Mouse (Mus musculus): ENCODE results near the gene Tmem107. TPM values are rescaled to one million over a fixed set of nuclear protein-coding genes. Genes with fewer than 3 reads are reported as not detected.

Gene Tmem107
- total RNA-seq, 1 experiment: 38.8 TPM

DNA sequence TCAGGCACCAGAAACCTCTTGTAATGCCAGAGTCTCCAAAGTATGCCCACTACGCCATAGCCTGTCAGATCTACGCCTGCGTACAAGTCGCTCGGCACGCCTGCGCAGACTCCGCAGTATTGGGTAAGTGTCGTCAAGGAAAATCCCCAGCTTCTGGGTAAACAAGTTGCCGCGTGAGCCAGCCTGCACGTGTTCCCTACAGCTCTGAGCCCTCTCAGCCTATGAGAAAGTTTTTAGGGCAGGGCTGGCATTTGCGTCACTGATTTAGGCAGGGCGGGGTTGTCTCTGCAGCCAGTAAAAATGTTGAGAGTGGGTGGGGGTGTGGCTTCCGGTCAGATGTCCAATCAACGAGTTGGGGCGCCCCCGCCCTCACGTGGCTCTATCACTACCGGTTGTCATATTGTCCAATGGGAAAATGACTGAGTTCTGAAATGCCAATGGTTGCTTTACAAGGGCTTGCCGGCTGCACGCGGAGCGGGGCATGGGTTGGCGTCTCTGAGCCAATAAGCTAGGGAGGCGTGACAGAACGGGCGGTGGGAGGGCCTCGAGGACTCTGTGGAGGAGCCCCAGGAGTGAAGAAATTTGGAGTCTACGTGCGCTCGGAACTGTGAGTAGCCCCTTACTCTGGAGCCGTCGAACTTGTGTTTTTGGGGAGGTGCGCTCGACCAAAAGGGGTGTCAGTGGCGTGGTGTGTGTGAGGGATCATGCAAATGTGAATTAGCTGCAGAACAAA is 24.3 kb downstream of the Tmem107 start, which contains the start of gene Per1:
Gene Per1, plus strand, starts transcription at position 521 of the 733 bp plus-strand sequence.
- H3K27ac ChIP-seq (ENCODE audit: insufficient read depth, low read depth, low read length, poor library complexity, severe bottlenecking): no peak within 1 kb of the TSS
- peak within 1 kb of the TSS; percentile 73 to 85 for H3K4me3 ChIP-seq (ENCODE audit: insufficient read depth in 1 of 2, low read depth in 1 of 2, low read length in 2 of 2, poor library complexity in 1 of 2, severe bottlenecking in 1 of 2)
- peaks cover 7% of the 10 kb centered on the region; the same call in 1 of the 2 replicates for H3K36me3 ChIP-seq (ENCODE audit: control insufficient read depth, insufficient read depth, low read length, poor library complexity, severe bottlenecking)
- no peaks in the 10 kb centered on the region for H3K9me3 ChIP-seq (ENCODE audit: control insufficient read depth, insufficient read depth, low read depth, low read length)
- in situ Hi-C loops (cut with MboI; ENCODE audit: low sequenced_read_pairs in 2 of 2, unreplicated experiment in 2 of 2): no loop called here
- DNase-seq (ENCODE audit: low read depth, low spot score): peak; percentile 99
- TF ChIP-seq ZNF384 (IDR thresholded peaks at IDR 0.05; ENCODE audit: low read depth, low read length) (no peak), MAFK (IDR thresholded peaks at IDR 0.05; ENCODE audit: insufficient read depth, low read depth, low read length) (no peak), CHD2 (IDR thresholded peaks at IDR 0.05; ENCODE audit: low read depth, low read length) (peak; percentile 88)
- peaks cover 10 to 23% of the 10 kb centered on the region in 2 experiments; a peak in 3 of 4 replicates for H3K4me1 ChIP-seq (ENCODE audit: control insufficient read depth in 2 of 2, insufficient read depth in 2 of 2, low read length in 2 of 2, poor library complexity in 1 of 2)
- H3K9ac ChIP-seq (ENCODE audit: insufficient read depth, low read depth, low read length, poor library complexity, severe bottlenecking): peak within 1 kb of the TSS; percentile 70

DNA sequence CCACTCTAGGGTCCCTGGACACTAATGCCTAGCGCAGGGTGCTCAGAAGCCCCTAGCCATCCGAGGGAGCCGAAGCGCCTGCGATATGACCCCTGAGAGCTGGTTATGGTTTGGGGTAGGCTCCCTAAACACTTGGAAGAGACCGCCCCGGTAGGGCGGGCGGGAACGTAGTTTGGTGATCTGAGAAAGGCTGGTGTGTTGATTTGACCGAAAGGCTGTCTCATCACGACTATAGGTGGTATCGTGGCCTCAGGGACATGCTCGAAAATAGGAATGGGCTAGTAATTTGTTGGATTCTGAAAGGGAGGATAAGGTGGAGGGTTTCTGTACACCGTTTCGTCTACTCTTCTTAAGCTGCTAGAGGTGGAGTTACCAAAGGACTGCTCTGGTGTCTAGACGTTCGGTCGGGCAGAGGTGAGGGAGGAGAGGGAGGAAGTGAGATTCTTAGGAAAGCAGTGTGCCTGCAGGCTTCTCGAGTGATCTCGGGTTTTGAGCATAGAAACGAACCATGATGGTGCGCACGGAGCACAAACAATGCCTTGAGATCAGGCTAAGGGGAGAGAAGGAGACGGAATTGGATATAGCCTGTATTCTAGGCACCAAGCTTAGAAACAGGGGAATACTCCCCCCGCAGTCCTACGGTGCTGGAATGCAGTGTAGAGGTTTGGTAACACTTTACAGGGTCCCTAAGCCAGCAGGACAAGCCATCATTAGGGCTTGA is 25.1 kb downstream of the Tmem107 start:
- Histone ChIP-seq H3K9me3 (ENCODE audit: control insufficient read depth, insufficient read depth, low read depth, low read length) (no peaks in the 10 kb centered on the region), H3K4me1 (ENCODE audit: control insufficient read depth in 2 of 2, insufficient read depth in 2 of 2, low read length in 2 of 2, poor library complexity in 1 of 2) (peaks cover 10 to 23% of the 10 kb centered on the region in 2 experiments; a peak in 3 of 4 replicates), H3K9ac (ENCODE audit: insufficient read depth, low read depth, low read length, poor library complexity, severe bottlenecking) (peak overlapping the region; percentile 70), H3K36me3 (ENCODE audit: control insufficient read depth, insufficient read depth, low read length, poor library complexity, severe bottlenecking) (peaks cover 8% of the 10 kb centered on the region; the same call in 1 of the 2 replicates), H3K27ac (ENCODE audit: insufficient read depth, low read depth, low read length, poor library complexity, severe bottlenecking) (no peak overlapping the region), H3K4me3 (ENCODE audit: insufficient read depth in 1 of 2, low read depth in 1 of 2, low read length in 2 of 2, poor library complexity in 1 of 2, severe bottlenecking in 1 of 2) (peak overlapping the region; percentile 73 to 85)
- no peak for DNase-seq (ENCODE audit: low read depth, low spot score)
- in situ Hi-C loops (cut with MboI; ENCODE audit: low sequenced_read_pairs in 2 of 2, unreplicated experiment in 2 of 2): no loop called here
- TF ChIP-seq ZC3H11A (IDR thresholded peaks at IDR 0.05; ENCODE audit: borderline replicate concordance, low read depth, low read length) (no peak), CHD2 (IDR thresholded peaks at IDR 0.05; ENCODE audit: low read depth, low read length) (no peak)

- no peak for DNase-seq (ENCODE audit: low read depth, low spot score)
- H3K4me3 ChIP-seq (ENCODE audit: insufficient read depth in 1 of 2, low read depth in 1 of 2, low read length in 2 of 2, poor library complexity in 1 of 2, severe bottlenecking in 1 of 2): peak overlapping the region; percentile 41 to 85
- TF ChIP-seq ZNF384 (IDR thresholded peaks at IDR 0.05; ENCODE audit: low read depth, low read length): peak; percentile 70
- no peak for TF ChIP-seq MAFK (IDR thresholded peaks at IDR 0.05; ENCODE audit: insufficient read depth, low read depth, low read length)
- H3K36me3 ChIP-seq (ENCODE audit: control insufficient read depth, insufficient read depth, low read length, poor library complexity, severe bottlenecking): peaks cover 14% of the 10 kb centered on the region; the same call in 1 of the 2 replicates
- H3K4me1 ChIP-seq (ENCODE audit: control insufficient read depth in 2 of 2, insufficient read depth in 2 of 2, low read length in 2 of 2, poor library complexity in 1 of 2): peaks cover 10 to 20% of the 10 kb centered on the region in 2 experiments; a peak in 3 of 4 replicates
- no peaks in the 10 kb centered on the region for H3K9me3 ChIP-seq (ENCODE audit: control insufficient read depth, insufficient read depth, low read depth, low read length)
- in situ Hi-C loops (cut with MboI; ENCODE audit: low sequenced_read_pairs in 2 of 2, unreplicated experiment in 2 of 2): no loop called here
- H3K27ac ChIP-seq (ENCODE audit: insufficient read depth, low read depth, low read length, poor library complexity, severe bottlenecking): no peak overlapping the region
- H3K9ac ChIP-seq (ENCODE audit: insufficient read depth, low read depth, low read length, poor library complexity, severe bottlenecking): peak overlapping the region; percentile 36
Observed at GRCm38 (mm10) chr11:69096360-69096986, 25.9 kb downstream of the Tmem107 start.

- in situ Hi-C loops (cut with MboI; ENCODE audit: low sequenced_read_pairs in 2 of 2, unreplicated experiment in 2 of 2): no loop called here
- H3K4me1 ChIP-seq (ENCODE audit: control insufficient read depth in 2 of 2, insufficient read depth in 2 of 2, low read length in 2 of 2, poor library complexity in 1 of 2): peaks cover 10 to 19% of the 10 kb centered on the region in 2 experiments; a peak in 3 of 4 replicates
- TF ChIP-seq ZC3H11A (IDR thresholded peaks at IDR 0.05; ENCODE audit: borderline replicate concordance, low read depth, low read length) (no peak), CHD2 (IDR thresholded peaks at IDR 0.05; ENCODE audit: low read depth, low read length) (no peak), MAFK (IDR thresholded peaks at IDR 0.05; ENCODE audit: insufficient read depth, low read depth, low read length) (no peak), ZNF384 (IDR thresholded peaks at IDR 0.05; ENCODE audit: low read depth, low read length) (no peak), HCFC1 (IDR thresholded peaks at IDR 0.05; ENCODE audit: borderline replicate concordance, insufficient read depth, low read length) (no peak)
- H3K27ac ChIP-seq (ENCODE audit: insufficient read depth, low read depth, low read length, poor library complexity, severe bottlenecking): no peak overlapping the region
- H3K4me3 ChIP-seq (ENCODE audit: insufficient read depth in 1 of 2, low read depth in 1 of 2, low read length in 2 of 2, poor library complexity in 1 of 2, severe bottlenecking in 1 of 2): peak overlapping the region; percentile 41 to 51
- peak overlapping the region; percentile 58 for H3K9ac ChIP-seq (ENCODE audit: insufficient read depth, low read depth, low read length, poor library complexity, severe bottlenecking)
- no peak for DNase-seq (ENCODE audit: low read depth, low spot score)
- peaks cover 20% of the 10 kb centered on the region for H3K36me3 ChIP-seq (ENCODE audit: control insufficient read depth, insufficient read depth, low read length, poor library complexity, severe bottlenecking)
- no peaks in the 10 kb centered on the region for H3K9me3 ChIP-seq (ENCODE audit: control insufficient read depth, insufficient read depth, low read depth, low read length)
Observed at GRCm38 (mm10) chr11:69096987-69097900, 26.6 kb downstream of the Tmem107 start.
